Mouse (Mus musculus): ENCODE measurements around the gene Tnrc18. TPM values are rescaled to one million over a fixed set of nuclear protein-coding genes. Genes with fewer than 3 reads are reported as not detected.

The Tnrc18 gene
- polyA plus RNA-seq, 1 experiment, result 13.9 TPM

DNA sequence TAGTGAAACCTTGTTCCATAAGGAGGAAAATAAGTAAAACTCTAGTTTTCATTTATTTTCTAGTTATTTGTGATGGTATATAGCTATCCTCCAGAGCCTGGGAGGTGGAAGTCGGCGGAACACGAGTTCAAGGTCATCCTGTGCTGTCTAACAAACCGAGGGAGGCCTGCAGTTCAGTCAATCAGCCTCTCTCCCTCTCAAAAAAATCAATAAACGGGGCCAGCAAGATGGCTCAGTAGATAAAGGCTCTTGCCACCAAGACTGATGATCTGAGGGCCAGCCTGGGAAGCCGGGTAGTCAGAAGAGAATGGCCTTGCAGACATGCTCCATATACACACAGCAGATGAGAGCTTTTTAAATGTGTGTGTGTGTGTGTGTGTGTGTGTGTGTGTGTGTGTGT, 6.6 kb upstream of the Tnrc18 start:
- Histone ChIP-seq H3K9me3 (replicated peaks; ENCODE audit: control insufficient read depth, insufficient read depth, low read length, poor library complexity, severe bottlenecking) (no peaks in the 10 kb centered on the region), H3K4me3 (ENCODE audit: low read depth, low read length) (no peak overlapping the region), H3K27ac (ENCODE audit: insufficient read depth, low read length) (0 out of 2 replicates have a peak overlapping the region, but pooled peaks have one; percentile 12), H3K36me3 (ENCODE audit: control insufficient read depth, insufficient read depth, low read length, poor library complexity, severe bottlenecking) (no peaks in the 10 kb centered on the region), H3K9ac (ENCODE audit: low read depth, poor library complexity, severe bottlenecking) (peak overlapping the region; percentile 73), H3K4me1 (ENCODE audit: control insufficient read depth, insufficient read depth, low read length) (peaks cover 4% of the 10 kb centered on the region), H3K27me3 (ENCODE audit: control insufficient read depth, insufficient read depth, low read length, poor library complexity, severe bottlenecking) (no peaks in the 10 kb centered on the region)
- TF ChIP-seq EP300 (IDR thresholded peaks at IDR 0.05; ENCODE audit: insufficient read depth, low read depth, low read length) (no peak), POLR2A (IDR thresholded peaks at IDR 0.05; ENCODE audit: insufficient read depth, low read length) (no peak)

DNA sequence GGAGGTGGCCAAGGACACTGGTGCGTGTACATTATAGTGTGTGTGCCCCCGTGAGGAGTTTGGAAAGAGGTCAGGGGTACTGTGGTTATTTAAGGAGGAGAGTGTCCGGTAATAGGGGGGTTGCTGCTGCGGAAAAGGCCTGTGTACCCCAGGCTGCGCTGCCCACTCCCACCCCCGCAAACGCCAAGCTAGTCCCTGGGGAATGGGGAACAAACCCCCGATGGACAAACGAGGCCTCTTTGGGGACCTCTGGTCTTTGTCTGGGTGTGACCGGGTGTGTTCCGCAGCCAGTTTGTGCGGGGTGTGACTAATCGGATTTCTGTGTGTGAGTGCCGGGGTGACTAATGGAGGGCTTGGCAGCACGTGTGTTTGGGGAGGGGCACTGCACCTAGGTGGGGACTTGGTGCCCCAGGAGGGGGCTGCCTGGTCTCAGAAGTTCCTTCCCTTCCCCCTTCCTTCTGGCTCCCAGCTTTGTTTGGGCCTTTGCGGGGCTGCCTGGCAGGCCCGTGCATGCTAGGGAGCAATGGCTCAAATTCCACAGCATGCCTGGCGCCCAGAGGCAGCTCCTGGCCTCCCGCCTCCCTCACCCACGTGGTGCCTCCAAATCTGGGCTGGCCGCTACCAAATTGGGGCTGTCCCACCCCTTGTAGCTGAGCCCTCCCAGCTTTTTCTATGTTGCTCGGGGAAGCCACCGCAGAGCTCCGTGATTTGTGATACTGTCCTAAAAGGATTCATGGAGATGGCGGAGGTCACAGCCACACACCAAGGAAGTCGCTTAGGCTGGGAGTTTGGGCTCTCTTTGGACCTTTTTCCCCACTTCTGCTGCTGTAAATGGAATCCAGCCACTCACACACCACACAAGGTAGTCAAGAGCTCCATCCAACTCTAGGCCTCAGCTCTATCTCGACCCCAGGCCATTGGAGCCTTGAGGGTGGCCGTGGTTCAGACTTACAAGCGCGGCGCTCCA, 5.9 kb upstream of the Tnrc18 start:
- TF ChIP-seq CTCF (IDR thresholded peaks at IDR 0.05; ENCODE audit: low read depth, low read length) (no peak), EP300 (IDR thresholded peaks at IDR 0.05; ENCODE audit: insufficient read depth, low read depth, low read length) (peak; percentile 19; the same call in 1 of the 2 replicates)
- Histone ChIP-seq H3K4me1 (ENCODE audit: control insufficient read depth, insufficient read depth, low read length) (peaks cover 4% of the 10 kb centered on the region), H3K9ac (ENCODE audit: low read depth, poor library complexity, severe bottlenecking) (peak overlapping the region; percentile 73), H3K36me3 (ENCODE audit: control insufficient read depth, insufficient read depth, low read length, poor library complexity, severe bottlenecking) (no peaks in the 10 kb centered on the region), H3K27me3 (ENCODE audit: control insufficient read depth, insufficient read depth, low read length, poor library complexity, severe bottlenecking) (no peaks in the 10 kb centered on the region), H3K27ac (ENCODE audit: insufficient read depth, low read length) (0 out of 2 replicates have a peak overlapping the region, but pooled peaks have one; percentile 12), H3K4me3 (ENCODE audit: low read depth, low read length) (peak overlapping the region; percentile 69), H3K9me3 (replicated peaks; ENCODE audit: control insufficient read depth, insufficient read depth, low read length, poor library complexity, severe bottlenecking) (no peaks in the 10 kb centered on the region)

DNA sequence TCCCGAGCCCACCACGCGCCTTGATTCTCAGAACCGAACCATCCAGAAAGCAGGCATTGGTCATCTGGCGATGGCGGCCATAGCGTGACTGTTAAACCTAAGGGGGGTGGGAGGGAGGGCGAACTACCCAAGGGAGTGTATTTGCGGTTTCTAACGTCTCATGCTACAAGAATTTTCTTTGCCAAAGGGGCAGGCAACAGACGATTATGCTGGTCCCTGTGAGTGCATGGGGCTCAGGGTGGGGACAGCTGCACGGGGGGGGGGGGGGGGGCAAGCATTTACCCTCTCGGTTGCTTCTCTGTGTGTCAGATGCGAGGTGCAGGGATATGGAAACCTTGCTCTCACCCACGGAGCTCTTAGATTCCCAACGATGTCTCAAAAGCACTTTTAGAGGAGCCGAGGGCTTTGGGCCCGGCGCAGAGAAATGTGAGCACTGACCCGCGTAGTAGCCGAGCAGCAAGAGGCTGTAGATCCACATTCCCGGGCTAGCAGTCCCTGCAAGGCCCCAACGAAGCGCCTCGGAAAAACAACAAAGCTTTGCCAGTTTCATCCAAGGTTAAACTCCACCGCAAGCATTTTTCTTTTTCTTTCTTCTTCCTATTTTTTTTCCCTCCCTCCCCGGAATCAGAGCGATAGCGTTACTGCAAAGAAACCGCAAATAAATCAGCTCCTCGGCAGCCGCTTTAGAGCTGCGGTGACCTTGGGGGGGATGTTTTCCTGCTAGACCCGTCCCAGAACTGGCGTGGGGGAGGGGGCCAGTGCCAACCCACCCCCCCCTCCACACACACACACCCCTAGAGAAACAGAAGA, 5.0 kb upstream of the Tnrc18 start:
- H3K4me3 ChIP-seq (ENCODE audit: low read depth, low read length), result peak overlapping the region; percentile 69
- no peaks in the 10 kb centered on the region for H3K36me3 ChIP-seq (ENCODE audit: control insufficient read depth, insufficient read depth, low read length, poor library complexity, severe bottlenecking)
- H3K4me1 ChIP-seq (ENCODE audit: control insufficient read depth, insufficient read depth, low read length), result peaks cover 4% of the 10 kb centered on the region
- H3K9ac ChIP-seq (ENCODE audit: low read depth, poor library complexity, severe bottlenecking), result peak overlapping the region; percentile 73
- no peaks in the 10 kb centered on the region for H3K27me3 ChIP-seq (ENCODE audit: control insufficient read depth, insufficient read depth, low read length, poor library complexity, severe bottlenecking)
- peak overlapping the region; percentile 39; the same call in 1 of the 2 replicates for H3K27ac ChIP-seq (ENCODE audit: insufficient read depth, low read length)
- TF ChIP-seq EP300 (IDR thresholded peaks at IDR 0.05; ENCODE audit: insufficient read depth, low read depth, low read length) (no peak), POLR2A (IDR thresholded peaks at IDR 0.05; ENCODE audit: insufficient read depth, low read length) (no peak), CTCF (IDR thresholded peaks at IDR 0.05; ENCODE audit: low read depth, low read length) (no peak)
- H3K9me3 ChIP-seq (replicated peaks; ENCODE audit: control insufficient read depth, insufficient read depth, low read length, poor library complexity, severe bottlenecking), result no peaks in the 10 kb centered on the region

GRCm38 (mm10) chr5:142821974-142822285, 4.5 kb upstream of the Tnrc18 start:
- H3K36me3 ChIP-seq (ENCODE audit: control insufficient read depth, insufficient read depth, low read length, poor library complexity, severe bottlenecking), result no peaks in the 10 kb centered on the region
- TF ChIP-seq POLR2A (IDR thresholded peaks at IDR 0.05; ENCODE audit: insufficient read depth, low read length) (no peak), CTCF (IDR thresholded peaks at IDR 0.05; ENCODE audit: low read depth, low read length) (no peak), EP300 (IDR thresholded peaks at IDR 0.05; ENCODE audit: insufficient read depth, low read depth, low read length) (no peak)
- peak overlapping the region; percentile 69 for H3K4me3 ChIP-seq (ENCODE audit: low read depth, low read length)
- peaks cover 4% of the 10 kb centered on the region for H3K4me1 ChIP-seq (ENCODE audit: control insufficient read depth, insufficient read depth, low read length)
- peak overlapping the region; percentile 39 for H3K27ac ChIP-seq (ENCODE audit: insufficient read depth, low read length)
- H3K9me3 ChIP-seq (replicated peaks; ENCODE audit: control insufficient read depth, insufficient read depth, low read length, poor library complexity, severe bottlenecking), result no peaks in the 10 kb centered on the region
- peak overlapping the region; percentile 73 for H3K9ac ChIP-seq (ENCODE audit: low read depth, poor library complexity, severe bottlenecking)
- H3K27me3 ChIP-seq (ENCODE audit: control insufficient read depth, insufficient read depth, low read length, poor library complexity, severe bottlenecking), result 0 out of 2 replicates have a peak, but pooled peaks cover 1% of the 10 kb centered on the region

DNA sequence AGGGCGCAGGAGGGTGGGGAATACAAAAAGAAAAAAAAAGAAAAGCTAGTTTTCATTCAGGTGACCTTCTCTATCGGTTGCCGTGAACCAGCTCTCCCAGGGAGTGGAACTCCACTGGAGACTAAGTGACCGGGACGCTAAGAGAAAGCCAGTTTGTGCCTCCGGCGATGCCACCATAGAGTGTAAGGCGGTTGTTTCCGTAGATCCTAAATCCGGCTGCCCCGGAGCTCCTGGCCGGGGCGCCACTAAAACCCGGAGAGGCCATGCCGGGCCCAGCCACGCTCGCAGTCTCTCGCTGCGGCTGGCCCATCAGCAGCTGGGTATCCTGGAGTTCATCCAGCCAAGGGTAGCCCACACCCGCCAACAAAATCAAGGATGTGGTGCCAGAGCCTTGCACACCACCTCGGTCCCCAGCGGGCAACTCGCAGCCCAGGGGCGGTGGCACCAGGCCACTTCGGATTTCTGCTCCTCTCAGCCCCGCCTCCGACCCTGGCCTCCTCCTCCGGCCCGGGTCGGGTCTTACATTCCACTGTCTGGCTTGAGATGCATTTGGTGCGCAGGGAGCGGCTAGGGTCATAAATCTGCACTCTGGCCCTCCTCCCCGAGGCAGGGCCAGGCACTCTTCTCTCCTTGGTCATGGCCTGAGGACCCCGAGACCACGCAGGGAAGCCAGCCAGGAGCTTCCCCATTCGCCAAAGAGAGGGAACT, 4.0 kb upstream of the Tnrc18 start:
- H3K36me3 ChIP-seq (ENCODE audit: control insufficient read depth, insufficient read depth, low read length, poor library complexity, severe bottlenecking), result no peaks in the 10 kb centered on the region

More for the DNA sequence above, 4.0 kb upstream of the Tnrc18 start:
- 0 out of 2 replicates have a peak, but pooled peaks cover 6% of the 10 kb centered on the region for H3K27me3 ChIP-seq (ENCODE audit: control insufficient read depth, insufficient read depth, low read length, poor library complexity, severe bottlenecking)
- TF ChIP-seq EP300 (IDR thresholded peaks at IDR 0.05; ENCODE audit: insufficient read depth, low read depth, low read length), result peak; percentile 54; the same call in 1 of the 2 replicates
- TF ChIP-seq CTCF (IDR thresholded peaks at IDR 0.05; ENCODE audit: low read depth, low read length), result no peak
- H3K4me3 ChIP-seq (ENCODE audit: low read depth, low read length), result peak overlapping the region; percentile 69
- H3K9me3 ChIP-seq (replicated peaks; ENCODE audit: control insufficient read depth, insufficient read depth, low read length, poor library complexity, severe bottlenecking), result no peaks in the 10 kb centered on the region
- peaks cover 4% of the 10 kb centered on the region for H3K4me1 ChIP-seq (ENCODE audit: control insufficient read depth, insufficient read depth, low read length)
- H3K9ac ChIP-seq (ENCODE audit: low read depth, poor library complexity, severe bottlenecking), result peak overlapping the region; percentile 73
- peak overlapping the region; percentile 39 for H3K27ac ChIP-seq (ENCODE audit: insufficient read depth, low read length)
